Mouse (Mus musculus): ENCODE measurements around the gene Canx. TPM values are rescaled to one million over a fixed set of nuclear protein-coding genes. Genes with fewer than 3 reads are reported as not detected.

Gene Canx
- polyA plus RNA-seq, 1 experiment, result 79.1 TPM

DNA sequence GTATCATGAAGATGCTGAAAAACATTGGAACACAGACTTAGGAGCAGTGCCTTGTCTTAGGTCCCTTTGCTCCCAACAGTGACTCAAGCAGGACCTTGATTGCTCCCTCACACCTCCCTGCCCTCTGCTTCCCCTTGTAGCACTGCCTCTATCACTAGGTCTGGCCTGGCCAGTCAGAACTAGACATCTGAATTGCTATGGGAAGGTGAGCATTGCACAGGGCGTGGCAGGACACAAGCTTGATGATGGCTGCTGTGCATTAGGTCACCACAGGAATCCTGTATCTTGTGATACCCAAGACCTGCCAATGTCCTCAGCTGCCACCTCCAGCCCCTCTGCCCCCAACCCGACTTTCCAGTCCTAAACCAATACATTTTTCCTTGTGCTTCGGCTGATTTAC, 58.5 kb downstream of the Canx start:
- Histone ChIP-seq H3K27me3 (replicated peaks) (no peaks in the 10 kb centered on the region), H3K9me3 (peaks cover 3% of the 10 kb centered on the region; the same call in 1 of the 2 replicates), H3K36me3 (replicated peaks; ENCODE audit: low read length) (peaks cover 83% of the 10 kb centered on the region), H3K4me3 (replicated peaks) (no peak overlapping the region), H3K4me1 (peaks cover 74% of the 10 kb centered on the region)
- TF ChIP-seq GATA1 (IDR thresholded peaks at IDR 0.05; ENCODE audit: borderline replicate concordance, low read length), result no peak
- no peak for TF ChIP-seq FLI1 (IDR thresholded peaks at IDR 0.05; ENCODE audit: low read length)

DNA sequence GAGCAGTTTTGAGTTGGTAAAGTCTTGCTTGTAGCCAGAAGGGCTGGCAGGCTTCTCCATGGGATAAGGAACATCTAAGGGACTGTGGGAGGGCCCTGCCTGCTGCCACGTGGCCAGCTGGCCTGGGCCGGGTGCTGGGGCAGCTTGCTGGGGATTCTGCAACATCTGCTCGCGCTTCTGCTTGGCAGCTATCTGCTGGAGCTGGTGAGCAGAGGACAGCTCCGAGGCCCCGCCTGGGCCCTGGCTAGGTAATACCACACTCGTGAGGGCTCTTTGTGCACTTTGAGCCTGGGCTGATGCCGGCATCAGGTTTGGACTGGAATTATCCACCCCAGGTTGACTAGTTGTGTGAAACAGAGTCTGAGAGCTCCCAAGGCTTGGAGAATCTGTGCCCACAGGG, 59.5 kb downstream of the Canx start:
- TF ChIP-seq FLI1 (IDR thresholded peaks at IDR 0.05; ENCODE audit: low read length) (no peak), GATA1 (IDR thresholded peaks at IDR 0.05; ENCODE audit: borderline replicate concordance, low read length) (no peak)
- peaks cover 83% of the 10 kb centered on the region for H3K36me3 ChIP-seq (replicated peaks; ENCODE audit: low read length)
- H3K27me3 ChIP-seq (replicated peaks), result no peaks in the 10 kb centered on the region
- peaks cover under 1% of the 10 kb centered on the region; the same call in 1 of the 2 replicates for H3K9me3 ChIP-seq
- peaks cover 68% of the 10 kb centered on the region for H3K4me1 ChIP-seq
- no peak overlapping the region for H3K4me3 ChIP-seq (replicated peaks)

GRCm38 (mm10) chr11:50263198-50263597, 62.3 kb downstream of the Canx start:
- Histone ChIP-seq H3K4me1 (peaks cover 56% of the 10 kb centered on the region), H3K36me3 (replicated peaks; ENCODE audit: low read length) (peaks cover 94% of the 10 kb centered on the region), H3K27me3 (replicated peaks) (no peaks in the 10 kb centered on the region), H3K9me3 (no peaks in the 10 kb centered on the region), H3K4me3 (replicated peaks) (no peak overlapping the region)
- no peak for TF ChIP-seq FLI1 (IDR thresholded peaks at IDR 0.05; ENCODE audit: low read length)
- no peak for TF ChIP-seq GATA1 (IDR thresholded peaks at IDR 0.05; ENCODE audit: borderline replicate concordance, low read length)

GRCm38 (mm10) chr11:50262020-50262419, 63.5 kb downstream of the Canx start:
- H3K4me3 ChIP-seq (replicated peaks), result no peak overlapping the region
- H3K9me3 ChIP-seq, result no peaks in the 10 kb centered on the region
- peaks cover 59% of the 10 kb centered on the region for H3K4me1 ChIP-seq
- H3K36me3 ChIP-seq (replicated peaks; ENCODE audit: low read length), result peaks cover 95% of the 10 kb centered on the region
- no peaks in the 10 kb centered on the region for H3K27me3 ChIP-seq (replicated peaks)
- TF ChIP-seq FLI1 (IDR thresholded peaks at IDR 0.05; ENCODE audit: low read length), result no peak
- TF ChIP-seq GATA1 (IDR thresholded peaks at IDR 0.05; ENCODE audit: borderline replicate concordance, low read length), result no peak

DNA sequence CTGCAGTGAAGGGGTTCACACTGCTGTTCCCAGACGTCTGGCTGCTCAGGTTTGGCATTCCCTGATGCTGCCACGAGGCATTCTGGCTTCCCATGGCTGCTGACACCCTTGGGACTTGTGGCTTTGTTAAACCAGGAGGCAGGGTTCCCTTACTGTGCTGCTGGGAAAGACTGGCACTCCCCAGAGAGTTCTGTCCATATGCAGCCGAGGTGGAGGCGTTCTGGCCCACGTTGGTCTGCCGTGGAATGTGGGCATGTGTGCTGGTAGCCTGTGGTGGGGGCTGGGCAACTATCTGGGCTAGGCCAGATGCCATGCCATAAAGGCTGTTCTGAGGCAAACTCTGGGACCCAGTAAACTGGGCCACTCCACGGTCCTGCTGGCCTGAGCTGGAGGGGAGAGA, 67.2 kb downstream of the Canx start:
- Histone ChIP-seq H3K4me3 (replicated peaks) (no peak overlapping the region), H3K4me1 (peaks cover 74% of the 10 kb centered on the region), H3K36me3 (replicated peaks; ENCODE audit: low read length) (peaks cover 91% of the 10 kb centered on the region), H3K27me3 (replicated peaks) (no peaks in the 10 kb centered on the region), H3K9me3 (no peaks in the 10 kb centered on the region)
- TF ChIP-seq FLI1 (IDR thresholded peaks at IDR 0.05; ENCODE audit: low read length) (no peak), GATA1 (IDR thresholded peaks at IDR 0.05; ENCODE audit: borderline replicate concordance, low read length) (no peak)

GRCm38 (mm10) chr11:50256615-50257014, 68.9 kb downstream of the Canx start:
- Histone ChIP-seq H3K36me3 (replicated peaks; ENCODE audit: low read length) (peaks cover 79% of the 10 kb centered on the region), H3K4me3 (replicated peaks) (no peak overlapping the region), H3K4me1 (peaks cover 79% of the 10 kb centered on the region), H3K27me3 (replicated peaks) (no peaks in the 10 kb centered on the region), H3K9me3 (no peaks in the 10 kb centered on the region)
- TF ChIP-seq FLI1 (IDR thresholded peaks at IDR 0.05; ENCODE audit: low read length) (no peak), GATA1 (IDR thresholded peaks at IDR 0.05; ENCODE audit: borderline replicate concordance, low read length) (no peak)

DNA sequence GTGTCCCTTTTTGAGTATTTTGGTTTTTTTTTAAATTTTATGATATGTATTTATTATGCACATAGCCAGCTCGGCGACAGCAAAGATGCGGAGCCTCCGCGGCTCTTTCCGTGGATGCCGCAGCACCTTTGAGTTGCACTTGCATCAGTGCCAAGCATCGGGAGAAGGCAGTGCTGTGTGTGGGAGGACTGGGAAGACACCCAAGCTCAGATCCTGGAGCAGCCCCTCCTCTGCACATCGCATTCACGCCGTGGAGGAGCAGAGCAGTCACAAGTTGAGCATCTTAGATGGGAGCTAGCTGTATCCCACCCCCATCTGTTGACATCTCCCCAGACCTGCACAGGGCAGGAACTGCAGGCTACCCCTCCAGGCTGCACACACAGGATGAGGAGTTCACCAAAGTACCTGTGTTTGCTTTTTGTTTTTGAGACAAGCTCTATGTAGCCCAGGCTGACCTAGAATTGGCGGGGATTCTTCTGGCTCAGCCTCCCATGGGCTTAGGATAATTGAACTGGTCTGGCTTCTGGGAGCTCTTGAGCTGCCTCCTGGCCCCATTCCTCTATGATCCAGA, 71.4 kb downstream of the Canx start:
- Histone ChIP-seq H3K4me3 (replicated peaks) (no peak overlapping the region), H3K27me3 (replicated peaks) (peaks cover 2% of the 10 kb centered on the region), H3K36me3 (replicated peaks; ENCODE audit: low read length) (peaks cover 54% of the 10 kb centered on the region), H3K9me3 (no peaks in the 10 kb centered on the region), H3K4me1 (peaks cover 81% of the 10 kb centered on the region)
- no peak for TF ChIP-seq GATA1 (IDR thresholded peaks at IDR 0.05; ENCODE audit: borderline replicate concordance, low read length)
- no peak for TF ChIP-seq FLI1 (IDR thresholded peaks at IDR 0.05; ENCODE audit: low read length)

GRCm38 (mm10) chr11:50253393-50253792, 72.1 kb downstream of the Canx start:
- peaks cover 2% of the 10 kb centered on the region for H3K27me3 ChIP-seq (replicated peaks)
- H3K9me3 ChIP-seq, result no peaks in the 10 kb centered on the region
- H3K36me3 ChIP-seq (replicated peaks; ENCODE audit: low read length), result peaks cover 47% of the 10 kb centered on the region
- peaks cover 77% of the 10 kb centered on the region for H3K4me1 ChIP-seq
- no peak overlapping the region for H3K4me3 ChIP-seq (replicated peaks)
- TF ChIP-seq GATA1 (IDR thresholded peaks at IDR 0.05; ENCODE audit: borderline replicate concordance, low read length) (no peak), FLI1 (IDR thresholded peaks at IDR 0.05; ENCODE audit: low read length) (no peak)

- Histone ChIP-seq H3K4me3 (replicated peaks) (no peak overlapping the region), H3K36me3 (replicated peaks; ENCODE audit: low read length) (peaks cover 41% of the 10 kb centered on the region), H3K9me3 (no peaks in the 10 kb centered on the region), H3K27me3 (replicated peaks) (peaks cover 2% of the 10 kb centered on the region), H3K4me1 (peaks cover 70% of the 10 kb centered on the region)
- no peak for TF ChIP-seq GATA1 (IDR thresholded peaks at IDR 0.05; ENCODE audit: borderline replicate concordance, low read length)
- no peak for TF ChIP-seq FLI1 (IDR thresholded peaks at IDR 0.05; ENCODE audit: low read length)
These were observed 72.7 kb downstream of the Canx start for GRCm38 (mm10) chr11:50252684-50253265.

DNA sequence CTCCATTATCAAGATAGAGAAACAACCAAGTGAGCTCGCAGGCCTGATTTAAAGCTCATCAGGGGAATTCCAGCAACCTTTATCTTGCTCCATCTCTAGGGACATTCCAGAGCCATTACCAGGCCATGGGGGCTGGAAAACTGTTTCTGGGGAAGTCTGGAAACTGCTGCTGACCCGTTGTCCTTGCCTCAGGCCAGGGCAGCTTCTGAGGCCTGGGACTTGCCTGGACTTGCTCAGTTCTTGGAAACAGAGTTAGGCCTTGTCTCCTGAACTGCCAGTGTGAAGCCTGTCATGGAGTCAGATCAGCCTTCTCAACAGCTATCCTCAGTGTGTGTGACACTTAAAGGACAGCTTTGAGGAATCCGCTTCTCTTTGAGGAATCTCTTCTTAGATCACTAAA, 73.3 kb downstream of the Canx start:
- H3K36me3 ChIP-seq (replicated peaks; ENCODE audit: low read length), result peaks cover 35% of the 10 kb centered on the region
- no peaks in the 10 kb centered on the region for H3K9me3 ChIP-seq
- H3K27me3 ChIP-seq (replicated peaks), result peaks cover 2% of the 10 kb centered on the region
- H3K4me3 ChIP-seq (replicated peaks), result no peak overlapping the region
- peaks cover 64% of the 10 kb centered on the region for H3K4me1 ChIP-seq
- TF ChIP-seq GATA1 (IDR thresholded peaks at IDR 0.05; ENCODE audit: borderline replicate concordance, low read length) (no peak), FLI1 (IDR thresholded peaks at IDR 0.05; ENCODE audit: low read length) (no peak)
